Mouse (Mus musculus) heart, postnatal 0 days (tissue): ENCODE measurements around the gene 4931422A03Rik. TPM values are rescaled to one million over a fixed set of nuclear protein-coding genes. Genes with fewer than 3 reads are reported as not detected.

Experiments used
- ATAC-seq: fragments of 200-750 bp; cut with Nextera tagmentation; 2 replicates; pipeline ENCODE4 v1.8.0; 2017; ENCODE audit warnings: low read depth, moderate number of reproducible peaks, moderate library complexity; ENCODE audit not compliant: insufficient read depth
- DNase-seq: peaks from one replicate; pipeline ENCODE4 v3.0.0-alpha.2; 2016; ENCODE audit warnings: low spot score
- H3K27ac ChIP-seq: fragments of 300-500 bp; sonication (generic); 2 replicates; pipeline ENCODE4 v1.5.1; 2014; ENCODE audit warnings: low read depth, mild to moderate bottlenecking
- H3K27me3 ChIP-seq: fragments of 300-500 bp; sonication (generic); 2 replicates; pipeline ENCODE4 v1.6.1; 2014; ENCODE audit warnings: low read length, mixed read lengths; ENCODE audit not compliant: control insufficient read depth, insufficient read depth
- H3K36me3 ChIP-seq: fragments of 300-500 bp; sonication (generic); replicated peaks from 2 replicates; pipeline ENCODE4 v1.6.1; 2014; ENCODE audit warnings: low read length, mixed read lengths; ENCODE audit not compliant: control insufficient read depth, insufficient read depth
- H3K4me1 ChIP-seq: fragments of 300-500 bp; sonication (generic); 2 replicates; pipeline ENCODE4 v1.6.1; 2014; ENCODE audit warnings: antibody characterized with exemption; ENCODE audit not compliant: control insufficient read depth, insufficient read depth
- H3K4me2 ChIP-seq: fragments of 300-500 bp; sonication (generic); 2 replicates; pipeline ENCODE4 v1.6.1; 2014; ENCODE audit warnings: low read depth, mild to moderate bottlenecking, low read length, moderate library complexity
- H3K4me3 ChIP-seq: fragments of 300-500 bp; sonication (generic); 2 replicates; pipeline ENCODE4 v1.5.1; 2014; ENCODE audit warnings: low read depth, low read length
- H3K9ac ChIP-seq: fragments of 300-500 bp; sonication (generic); replicated peaks from 2 replicates; pipeline ENCODE4 v1.6.1; 2014; ENCODE audit warnings: low read depth, low read length, mixed read lengths
- H3K9me3 ChIP-seq: fragments of 300-500 bp; sonication (generic); replicated peaks from 2 replicates; pipeline ENCODE4 v1.6.1; 2016; ENCODE audit warnings: low read length; ENCODE audit not compliant: control insufficient read depth
- CTCF ChIP-seq: IDR thresholded peaks from 2 replicates; pipeline ENCODE4 v1.5.1; 2016; ENCODE audit warnings: antibody characterized with exemption, control low read depth, low read depth
- EP300 ChIP-seq: IDR thresholded peaks from 2 replicates; pipeline ENCODE4 v1.6.1; 2016; ENCODE audit warnings: antibody characterized with exemption, low read depth
- WGBS: fragments of 180-500 bp; shearing (Covaris S2); extraction: QIAGEN DNeasy Blood & Tissue Kit; methylation state at CpG from one replicate; pipeline ENCODE4 v1.1.7; 2014; 5-methylcytosine and 5-hydroxymethylcytosine counted together
- polyA plus RNA-seq: library from polyadenylated mRNA; unstranded; fragments of >200 nt; fragmentation: Nextera tagmentation; extraction: Ambion mirVana; gene quantifications from 2 replicates; pipeline ENCODE4 v1.2.1, GENCODE M21; 2015
- total RNA-seq: library from RNA; depleted of rRNA; stranded (reverse); fragments of >200 nt; gene quantifications from 2 replicates; pipeline ENCODE4 v1.2.3, GENCODE M21; 2014; ENCODE audit warnings: low replicate concordance; rRNA removed

Gene 4931422A03Rik
- total and polyA plus RNA-seq, 2 experiments from 2014 or later, result 1.1 TPM; not detected in 1

- WGBS, result 69% methylated on average over 2 of the region's 2 CpGs
- TF ChIP-seq CTCF, result no peak
- Histone ChIP-seq H3K36me3 (no peaks in the 10 kb centered on the region), H3K9ac (no peak overlapping the region), H3K27ac (no peak overlapping the region), H3K27me3 (no peaks in the 10 kb centered on the region), H3K9me3 (no peaks in the 10 kb centered on the region), H3K4me3 (no peak overlapping the region), H3K4me1 (no peaks in the 10 kb centered on the region), H3K4me2 (no peak overlapping the region)
- no peak for DNase-seq
- ATAC-seq, result no peak
These were observed 109.8 kb downstream of the 4931422A03Rik start for GRCm38 (mm10) chr2:103918375-103918774.

- Histone ChIP-seq H3K4me3 (no peak overlapping the region), H3K27ac (no peak overlapping the region), H3K4me1 (no peaks in the 10 kb centered on the region), H3K4me2 (no peak overlapping the region), H3K36me3 (no peaks in the 10 kb centered on the region), H3K9ac (no peak overlapping the region), H3K27me3 (no peaks in the 10 kb centered on the region), H3K9me3 (no peaks in the 10 kb centered on the region)
- no peak for ATAC-seq
- TF ChIP-seq EP300 (no peak), CTCF (no peak)
- no peak for DNase-seq
- WGBS, result 81% methylated on average over 5 of the region's 5 CpGs
These were observed 110.8 kb downstream of the 4931422A03Rik start for GRCm38 (mm10) chr2:103917375-103917774.

Other genes starting within 250 kb of the 4931422A03Rik start
- gene Caprin1, start 230.7 kb downstream of the 4931422A03Rik start, total RNA-seq, result 143 and 221 TPM in 2 replicates
- gene Caprin1, start 230.7 kb downstream of the 4931422A03Rik start, polyA plus RNA-seq, result 106 and 114 TPM in 2 replicates
- 5.7 and 11.9 TPM in 2 replicates for gene Lmo2, start 70.4 kb downstream of the 4931422A03Rik start, total RNA-seq
- gene Lmo2, start 70.4 kb downstream of the 4931422A03Rik start, polyA plus RNA-seq, result 12.3 and 13.4 TPM in 2 replicates
- gene Fbxo3, start 640 bp downstream of the 4931422A03Rik start, total RNA-seq, result 48.8 and 58.1 TPM in 2 replicates
- 40.7 and 43.1 TPM in 2 replicates for gene Fbxo3, start 640 bp downstream of the 4931422A03Rik start, polyA plus RNA-seq
- not detected in 2 replicates for gene Gm10912, start 37.5 kb upstream of the 4931422A03Rik start, total RNA-seq
- 0.07 TPM in 1 of 2 replicates, not detected in the other for gene Gm10912, start 37.5 kb upstream of the 4931422A03Rik start, polyA plus RNA-seq
- gene Gm10799, start 40.2 kb upstream of the 4931422A03Rik start, total RNA-seq, result not detected in 2 replicates
- not detected in 2 replicates for gene Gm10799, start 40.2 kb upstream of the 4931422A03Rik start, polyA plus RNA-seq
- 1.1 and 4.2 TPM in 2 replicates for gene Cd59b, start 41.5 kb upstream of the 4931422A03Rik start, total RNA-seq
- 1.6 and 2.8 TPM in 2 replicates for gene Cd59b, start 41.5 kb upstream of the 4931422A03Rik start, polyA plus RNA-seq
- 28.3 and 40.6 TPM in 2 replicates for gene Cd59a, start 67.4 kb upstream of the 4931422A03Rik start, total RNA-seq
- 90.7 and 96.5 TPM in 2 replicates for gene Cd59a, start 67.4 kb upstream of the 4931422A03Rik start, polyA plus RNA-seq
- gene A930018P22Rik, start 94.4 kb upstream of the 4931422A03Rik start, total RNA-seq, result not detected in 2 replicates
- 0.42 and 0.58 TPM in 2 replicates for gene A930018P22Rik, start 94.4 kb upstream of the 4931422A03Rik start, polyA plus RNA-seq